Mouse (Mus musculus) kidney, postnatal 4 days (tissue): ENCODE measurements at regions not wholly inside any gene's neighbourhood (a gene's known extent, or its start where the extent isn't known, plus 50 kb on each side); places are given as distances from the start of the nearest gene placed in this dataset.
A peak's percentile ranks its signal among the peaks of the same experiment; 100 is the strongest.

Source experiments
- DNase-seq, 2 experiments: peaks; one replicate each; pipeline ENCODE4 v3.0.0; 2021; ENCODE audit warnings: mixed read lengths in 2 of 2

DNA sequence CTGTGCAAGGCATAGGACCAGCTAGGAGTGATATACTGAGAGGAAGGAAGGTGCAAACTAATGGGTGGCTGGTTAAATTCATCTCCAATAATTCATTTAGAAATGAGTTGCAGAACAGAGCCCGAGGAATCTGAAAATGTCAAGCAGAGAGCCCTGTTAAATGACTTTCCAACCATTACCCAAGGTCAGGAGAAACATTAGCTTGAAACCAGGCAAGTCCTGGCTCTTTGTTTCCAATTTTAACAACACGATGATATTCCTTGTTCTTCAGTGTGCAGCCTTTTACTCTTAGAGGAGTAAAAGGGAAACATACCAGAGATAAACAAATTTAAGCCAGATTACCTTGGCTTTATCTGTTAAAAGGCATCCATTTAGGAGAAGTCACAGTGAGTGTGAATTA is 2318.4 kb downstream of the Poteg start:
- DNase-seq: no peak

DNA sequence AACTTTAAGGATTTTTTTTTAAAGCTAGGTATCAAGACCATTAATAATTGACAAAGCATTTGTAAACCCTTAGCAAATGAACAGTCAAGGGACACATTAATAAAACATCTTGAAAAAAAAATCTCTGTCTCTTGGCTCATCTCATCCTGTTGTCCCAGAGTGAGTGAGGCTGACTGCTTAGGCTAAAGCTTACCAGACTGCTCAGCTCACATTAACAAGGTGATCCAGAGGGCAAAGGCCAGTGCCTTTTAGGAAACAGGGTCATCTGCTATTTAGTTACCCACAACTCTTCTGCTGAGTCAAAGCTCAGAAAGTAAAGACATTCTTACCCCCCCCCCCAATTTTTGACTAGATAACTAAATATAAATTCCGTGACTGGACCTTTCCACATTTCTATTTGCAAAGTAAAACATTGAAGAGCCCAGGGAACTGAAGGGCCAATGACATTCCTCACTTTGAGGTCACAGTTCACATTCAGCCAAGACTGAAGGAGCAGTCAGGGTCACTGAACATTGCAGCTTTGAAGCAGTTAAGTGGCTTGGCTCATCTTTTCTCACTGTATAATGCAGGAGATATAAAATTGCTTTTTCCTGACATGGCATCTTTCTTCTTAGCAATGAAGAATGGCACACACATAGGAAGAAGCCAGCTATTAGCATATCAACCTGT is 2318.9 kb downstream of the Poteg start:
- peak in 1 of 2 experiments; percentile 5 for DNase-seq

DNA sequence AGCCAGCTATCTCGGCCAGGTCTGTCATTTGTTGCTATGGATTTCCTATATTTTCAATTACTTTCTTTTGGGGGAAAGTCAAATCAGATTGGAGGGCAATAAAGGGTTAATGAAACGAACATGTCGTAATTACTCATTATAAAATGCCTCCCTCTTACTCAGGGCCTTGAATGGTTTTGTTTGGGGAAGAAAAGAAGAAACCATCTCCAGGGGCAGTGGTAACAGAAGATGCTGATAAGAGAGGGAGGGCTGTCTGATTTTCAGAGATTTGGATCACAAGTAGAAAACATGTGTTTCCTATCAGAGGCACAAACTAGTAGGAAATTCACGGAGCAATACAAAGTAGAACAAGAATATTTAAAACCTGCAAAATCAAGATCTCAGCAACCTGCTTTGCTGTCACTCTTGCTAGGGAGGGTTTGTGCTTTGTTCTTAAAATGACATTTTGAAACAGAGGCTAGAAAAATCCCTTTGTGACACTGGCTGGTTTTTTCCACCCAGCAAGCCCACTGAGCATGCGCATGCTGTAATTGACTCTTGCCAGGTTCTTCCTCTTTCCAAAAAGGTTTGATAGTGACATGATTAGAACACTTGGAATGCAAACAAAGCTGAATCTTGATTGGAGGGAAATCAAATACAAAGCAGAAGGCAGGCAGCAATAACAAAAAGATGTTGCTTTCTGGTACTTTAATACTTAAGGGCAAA is 2329.8 kb downstream of the Poteg start:
- DNase-seq: no peak

DNA sequence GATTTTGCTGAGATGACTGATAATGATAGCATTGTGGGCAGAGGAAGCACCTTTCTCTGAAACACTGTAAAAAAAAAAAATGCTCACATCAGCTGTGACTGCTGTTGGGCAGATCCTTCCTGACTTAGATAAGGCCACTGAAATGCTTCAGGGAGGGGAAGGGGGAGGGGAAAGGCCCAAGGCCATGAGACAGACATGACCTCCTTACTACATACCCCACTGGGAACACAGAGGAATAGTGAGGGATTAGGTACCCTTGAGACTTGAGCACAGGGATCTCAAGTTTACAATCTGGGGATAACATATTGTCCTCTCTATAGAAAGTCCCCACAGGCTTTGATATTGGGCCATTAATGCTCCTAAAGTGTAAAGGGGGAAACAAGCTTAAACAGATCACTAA is 2341.7 kb downstream of the Poteg start:
- DNase-seq: peak in 1 of 2 experiments; percentile 2

DNA sequence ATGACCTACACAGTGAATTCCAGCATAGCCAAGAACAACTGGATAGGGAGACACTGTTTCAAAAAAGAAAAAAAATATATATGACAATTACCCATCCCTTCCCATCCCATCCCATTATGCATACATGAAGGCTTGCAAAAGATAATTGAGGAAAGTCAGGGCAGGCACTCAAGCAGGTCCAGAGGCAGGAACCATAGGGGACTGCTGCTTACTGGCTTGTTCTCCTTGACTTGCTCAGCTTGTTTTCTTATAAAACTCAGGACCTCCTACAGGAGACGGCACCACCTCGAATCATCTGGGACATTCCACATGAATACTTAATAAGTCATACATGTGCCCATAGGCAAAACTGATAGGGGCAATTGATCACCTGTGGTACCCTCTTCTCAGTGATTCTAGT is 2342.6 kb downstream of the Poteg start:
- no peak for DNase-seq

DNA sequence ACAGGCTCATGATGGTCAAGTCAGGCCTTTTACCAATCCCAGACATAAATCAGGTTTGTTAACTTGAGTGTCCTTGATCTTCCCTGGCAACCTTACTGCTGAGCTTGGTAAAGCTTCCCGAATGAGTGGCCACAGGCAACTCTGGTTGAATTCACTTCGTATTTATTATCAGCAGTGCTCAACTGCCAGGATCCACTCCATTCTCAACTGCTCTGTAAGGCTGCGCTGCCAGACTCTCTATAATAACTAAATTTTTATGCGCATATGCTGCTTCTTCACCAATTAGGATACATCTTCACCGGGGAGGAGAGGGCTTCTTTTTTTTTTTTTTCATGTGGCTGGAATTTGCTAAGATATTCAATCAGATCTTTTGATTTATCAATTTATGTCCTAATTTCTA is 2359.8 kb downstream of the Poteg start:
- DNase-seq: no peak

DNA sequence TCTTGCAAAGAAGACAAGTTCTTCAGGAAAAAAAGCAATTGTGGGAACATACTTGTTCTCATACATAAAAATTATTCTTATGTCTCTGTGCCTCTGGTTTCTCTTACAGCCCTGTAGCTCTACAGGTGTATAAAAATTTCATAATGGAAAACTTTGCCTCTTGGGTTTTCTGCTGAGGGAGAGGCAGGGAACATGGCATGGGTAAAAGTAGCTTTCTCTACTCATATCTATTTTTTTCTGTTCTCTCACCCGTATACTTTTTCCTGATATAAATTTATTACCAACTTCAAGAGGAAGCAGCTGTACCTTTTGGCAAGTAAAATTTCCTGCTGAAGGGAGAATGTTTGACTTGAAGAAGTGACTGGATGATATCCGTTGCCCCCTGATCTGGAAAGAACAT is 2388.6 kb downstream of the Poteg start:
- no peak for DNase-seq
